Mouse (Mus musculus) forebrain, embryonic 13.5 days (tissue): ENCODE results near the gene Cnksr3. TPM values are rescaled to one million over a fixed set of nuclear protein-coding genes. Genes with fewer than 3 reads are reported as not detected.

ENCODE experiments used
- ATAC-seq: fragments of 200-750 bp; cut with Nextera tagmentation; 2 replicates; pipeline ENCODE4 v1.8.0; 2017
- H3K27ac ChIP-seq: fragments of 300-500 bp; sonication (generic); 2 replicates; pipeline ENCODE4 v1.5.1; 2015; ENCODE audit warnings: inconsistent platforms, mild to moderate bottlenecking, moderate library complexity
- H3K27me3 ChIP-seq: fragments of 300-500 bp; sonication (generic); 2 replicates; pipeline ENCODE4 v1.6.1; 2015; ENCODE audit warnings: mild to moderate bottlenecking, inconsistent platforms
- H3K36me3 ChIP-seq: fragments of 300-500 bp; sonication (generic); 2 replicates; pipeline ENCODE4 v1.6.1; 2015; ENCODE audit warnings: mild to moderate bottlenecking, inconsistent platforms; ENCODE audit not compliant: poor library complexity, severe bottlenecking
- H3K4me1 ChIP-seq: fragments of 300-500 bp; sonication (generic); 2 replicates; pipeline ENCODE4 v1.6.1; 2015; ENCODE audit warnings: inconsistent platforms
- H3K4me2 ChIP-seq: fragments of 300-500 bp; sonication (generic); 2 replicates; pipeline ENCODE4 v1.6.1; 2015; ENCODE audit warnings: inconsistent platforms, mild to moderate bottlenecking, moderate library complexity
- H3K4me3 ChIP-seq: fragments of 300-500 bp; sonication (generic); 2 replicates; pipeline ENCODE4 v1.5.1; 2015; ENCODE audit warnings: mild to moderate bottlenecking, inconsistent platforms
- H3K9ac ChIP-seq: fragments of 300-500 bp; sonication (generic); 2 replicates; pipeline ENCODE4 v1.6.1; 2015; ENCODE audit warnings: mild to moderate bottlenecking, inconsistent platforms
- H3K9me3 ChIP-seq: fragments of 300-500 bp; sonication (generic); replicated peaks from 2 replicates; pipeline ENCODE4 v1.6.1; 2016; ENCODE audit warnings: inconsistent platforms
- WGBS: fragments of 180-500 bp; shearing (Covaris S2); methylation state at CpG from one replicate; pipeline ENCODE4 v1.1.7; 2015; 5-methylcytosine and 5-hydroxymethylcytosine counted together
- polyA plus RNA-seq: library from polyadenylated mRNA; unstranded; fragments of >200 nt; fragmentation: Nextera tagmentation; extraction: Ambion mirVana; gene quantifications from 2 replicates; pipeline ENCODE4 v1.2.1, GENCODE M21; 2015

Gene Cnksr3
- polyA plus RNA-seq, 1 experiment from 2014 or later: 4.2 TPM

DNA sequence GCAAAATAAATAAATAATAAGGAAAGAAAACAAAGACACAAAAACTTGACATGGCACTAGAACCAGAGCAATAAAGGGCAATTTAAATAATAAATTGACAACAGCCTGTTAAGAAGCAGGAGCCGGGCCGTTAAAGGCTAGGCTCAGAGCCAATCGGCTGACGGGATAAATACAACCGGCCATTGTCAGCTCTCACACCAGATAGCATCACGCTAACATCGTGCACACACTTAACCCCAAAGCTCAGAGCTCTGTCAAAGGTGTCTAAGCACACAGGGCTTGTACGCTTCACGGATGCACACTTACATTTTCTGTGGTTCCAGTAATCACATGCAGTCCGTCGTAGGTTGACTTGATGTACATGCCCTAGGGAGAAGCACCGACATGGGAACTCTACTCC, 74.0 kb downstream of the Cnksr3 start:
- H3K36me3 ChIP-seq: peaks cover 7% of the 10 kb centered on the region; the same call in 1 of the 2 replicates
- no peaks in the 10 kb centered on the region for H3K9me3 ChIP-seq
- H3K4me1 ChIP-seq: no peaks in the 10 kb centered on the region
- 59% methylated on average over 12 of the region's 12 CpGs for WGBS
- H3K4me2 ChIP-seq: no peak overlapping the region
- ATAC-seq: 0 out of 2 replicates have a peak, but pooled peaks have one; percentile 36
- no peak overlapping the region for H3K27ac ChIP-seq
- no peak overlapping the region for H3K9ac ChIP-seq
- H3K27me3 ChIP-seq: no peaks in the 10 kb centered on the region
- H3K4me3 ChIP-seq: no peak overlapping the region

DNA sequence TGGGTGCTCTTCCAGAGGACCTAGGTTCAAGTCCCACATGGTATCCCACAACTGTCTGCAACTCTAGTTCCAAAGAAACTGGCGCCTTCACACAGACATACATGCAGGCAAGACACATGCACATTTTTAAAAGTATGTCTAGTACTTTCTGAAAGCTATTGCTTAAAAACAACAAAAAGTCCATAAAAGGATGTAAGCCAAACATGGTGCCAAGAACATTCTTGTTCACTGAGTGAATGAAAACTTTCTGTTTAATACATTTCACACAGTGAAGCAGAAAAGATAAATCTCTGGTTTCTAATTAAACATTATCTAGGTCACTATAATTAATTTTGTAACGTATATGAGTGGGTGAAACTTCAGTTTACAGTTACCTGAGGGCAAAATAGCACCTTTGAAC, 76.3 kb downstream of the Cnksr3 start:
- no peaks in the 10 kb centered on the region for H3K27me3 ChIP-seq
- H3K4me1 ChIP-seq: no peaks in the 10 kb centered on the region
- no peak overlapping the region for H3K4me2 ChIP-seq
- no peak overlapping the region for H3K9ac ChIP-seq
- peaks cover 7% of the 10 kb centered on the region; the same call in 1 of the 2 replicates for H3K36me3 ChIP-seq
- H3K27ac ChIP-seq: no peak overlapping the region
- ATAC-seq: no peak
- no peaks in the 10 kb centered on the region for H3K9me3 ChIP-seq
- WGBS: 83% methylated on average over 2 of the region's 2 CpGs
- H3K4me3 ChIP-seq: no peak overlapping the region

DNA sequence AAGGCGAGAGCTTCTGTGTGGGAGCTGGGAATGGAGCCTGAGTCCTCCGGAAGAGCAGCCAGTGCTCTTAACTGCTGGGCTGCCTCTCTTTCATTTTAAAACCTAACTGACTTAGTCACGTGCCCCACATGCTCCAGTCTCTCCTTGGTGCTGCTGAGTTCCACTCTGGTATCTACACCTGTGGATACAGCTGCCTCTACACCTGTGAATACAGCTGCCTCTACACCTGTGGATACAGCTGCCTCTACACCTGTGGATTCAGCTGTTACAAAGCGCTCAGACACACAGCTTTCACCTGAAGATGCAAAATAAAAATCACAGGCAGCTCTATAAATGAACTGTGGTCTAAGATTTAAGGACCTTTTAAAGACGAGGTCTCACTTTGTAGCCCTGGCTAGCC, 79.0 kb downstream of the Cnksr3 start:
- H3K36me3 ChIP-seq: peaks cover 7% of the 10 kb centered on the region; the same call in 1 of the 2 replicates
- ATAC-seq: no peak
- 91% methylated on average over 5 of the region's 5 CpGs for WGBS

DNA sequence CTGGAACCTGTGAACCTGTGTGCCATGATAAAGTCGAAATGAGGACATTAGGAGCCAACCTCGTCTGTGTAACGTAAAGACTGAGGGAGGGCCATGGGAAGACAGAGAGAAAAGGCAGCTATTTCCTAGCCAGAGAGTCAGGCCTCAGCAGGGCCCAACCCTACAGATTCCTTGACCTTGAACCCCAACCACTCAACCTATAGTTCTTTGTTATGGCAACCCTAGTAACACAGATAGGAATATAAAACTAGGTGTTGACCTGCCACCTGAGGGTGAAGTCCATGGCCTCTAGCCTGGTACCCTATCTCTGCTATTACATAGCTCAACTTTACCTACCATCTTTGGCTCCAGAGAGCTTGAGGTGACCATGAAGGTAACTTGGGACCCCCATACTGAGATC, 80.6 kb downstream of the Cnksr3 start:
- no peak for ATAC-seq
- H3K36me3 ChIP-seq: peaks cover 7% of the 10 kb centered on the region; the same call in 1 of the 2 replicates
- no peaks in the 10 kb centered on the region for H3K4me1 ChIP-seq
- H3K27me3 ChIP-seq: no peaks in the 10 kb centered on the region
- no peaks in the 10 kb centered on the region for H3K9me3 ChIP-seq
- H3K4me3 ChIP-seq: no peak overlapping the region
- H3K27ac ChIP-seq: no peak overlapping the region
- 95% methylated on average over 3 of the region's 3 CpGs for WGBS
- no peak overlapping the region for H3K9ac ChIP-seq
- no peak overlapping the region for H3K4me2 ChIP-seq

More for the DNA sequence above, 79.0 kb downstream of the Cnksr3 start:
- H3K9me3 ChIP-seq: no peaks in the 10 kb centered on the region
- H3K9ac ChIP-seq: no peak overlapping the region
- H3K27me3 ChIP-seq: no peaks in the 10 kb centered on the region
- H3K4me3 ChIP-seq: no peak overlapping the region
- no peak overlapping the region for H3K27ac ChIP-seq
- H3K4me1 ChIP-seq: no peaks in the 10 kb centered on the region
- no peak overlapping the region for H3K4me2 ChIP-seq

DNA sequence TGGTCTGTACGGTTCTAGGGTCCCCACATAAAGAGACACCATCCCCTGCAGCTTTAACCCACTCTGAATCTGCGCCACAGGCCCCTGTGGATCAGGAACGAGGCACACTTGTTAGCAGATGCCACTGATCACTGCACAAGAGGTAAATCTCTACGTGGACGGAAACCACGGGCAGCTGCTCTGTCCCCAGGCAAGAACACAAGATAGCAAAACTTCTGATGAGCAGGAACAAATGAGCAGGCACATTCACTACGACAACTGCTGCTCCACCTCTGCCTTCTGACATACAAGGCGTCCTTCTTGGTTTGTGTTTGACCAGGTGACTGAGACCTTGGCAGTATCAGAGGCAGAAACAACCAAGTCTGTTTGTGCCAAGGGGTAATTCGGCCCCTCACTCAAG, 84.2 kb downstream of the Cnksr3 start:
- H3K4me3 ChIP-seq: no peak overlapping the region
- H3K36me3 ChIP-seq: no peaks in the 10 kb centered on the region
- H3K4me1 ChIP-seq: no peaks in the 10 kb centered on the region
- no peaks in the 10 kb centered on the region for H3K27me3 ChIP-seq
- no peak overlapping the region for H3K4me2 ChIP-seq
- no peak overlapping the region for H3K9ac ChIP-seq
- H3K27ac ChIP-seq: no peak overlapping the region
- ATAC-seq: no peak
- H3K9me3 ChIP-seq: no peaks in the 10 kb centered on the region
- WGBS: 92% methylated on average over 9 of the region's 9 CpGs

DNA sequence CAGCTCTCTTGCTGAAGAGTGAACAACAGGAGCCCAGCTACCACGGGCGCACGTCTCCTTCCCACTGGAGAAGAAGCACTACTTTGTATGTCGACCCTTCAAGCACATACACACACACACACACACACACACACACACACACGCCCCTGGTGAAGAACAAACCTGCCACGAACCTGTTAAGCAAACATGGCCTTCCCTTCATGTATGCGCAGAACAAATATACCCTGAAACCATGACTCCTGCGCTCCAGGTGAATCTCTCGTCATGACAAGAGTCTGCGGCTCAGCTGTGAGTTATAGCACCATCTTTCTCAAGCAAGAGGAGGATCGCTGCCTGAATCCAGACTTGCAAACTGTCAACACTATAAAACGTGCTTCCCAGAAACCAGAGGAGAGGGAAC, 85.2 kb downstream of the Cnksr3 start:
- WGBS: 93% methylated on average over 12 of the region's 12 CpGs
- no peak for ATAC-seq

DNA sequence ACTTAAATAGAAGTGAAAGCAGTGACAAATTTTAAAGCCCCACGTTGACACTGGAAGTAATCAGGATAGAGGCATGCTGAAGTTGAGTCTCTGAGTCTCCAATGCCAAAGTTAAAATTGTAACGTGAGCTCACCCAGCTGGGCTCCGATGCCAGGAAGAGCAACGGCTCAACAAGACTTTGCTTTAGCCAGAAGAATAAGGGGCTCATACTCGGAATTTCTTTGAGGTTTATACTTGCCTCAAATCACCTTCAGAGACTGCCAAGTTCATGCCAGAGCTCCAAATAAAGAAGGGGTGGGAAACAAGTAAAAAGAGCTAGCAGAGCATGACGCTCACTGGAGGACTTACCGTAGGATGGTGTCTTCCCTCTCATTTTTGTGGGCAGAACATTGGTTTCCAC, 85.8 kb downstream of the Cnksr3 start:
- no peaks in the 10 kb centered on the region for H3K9me3 ChIP-seq
- H3K9ac ChIP-seq: no peak overlapping the region
- no peaks in the 10 kb centered on the region for H3K36me3 ChIP-seq
- H3K4me3 ChIP-seq: no peak overlapping the region
- ATAC-seq: no peak
- H3K27me3 ChIP-seq: no peaks in the 10 kb centered on the region
- no peak overlapping the region for H3K4me2 ChIP-seq
- WGBS: 80% methylated on average over 7 of the region's 7 CpGs
- no peak overlapping the region for H3K27ac ChIP-seq
- H3K4me1 ChIP-seq: no peaks in the 10 kb centered on the region

More for the DNA sequence above, 85.2 kb downstream of the Cnksr3 start:
- no peaks in the 10 kb centered on the region for H3K9me3 ChIP-seq
- no peak overlapping the region for H3K9ac ChIP-seq
- no peaks in the 10 kb centered on the region for H3K27me3 ChIP-seq
- no peaks in the 10 kb centered on the region for H3K4me1 ChIP-seq
- no peak overlapping the region for H3K4me2 ChIP-seq
- no peak overlapping the region for H3K4me3 ChIP-seq
- H3K36me3 ChIP-seq: no peaks in the 10 kb centered on the region
- no peak overlapping the region for H3K27ac ChIP-seq

DNA sequence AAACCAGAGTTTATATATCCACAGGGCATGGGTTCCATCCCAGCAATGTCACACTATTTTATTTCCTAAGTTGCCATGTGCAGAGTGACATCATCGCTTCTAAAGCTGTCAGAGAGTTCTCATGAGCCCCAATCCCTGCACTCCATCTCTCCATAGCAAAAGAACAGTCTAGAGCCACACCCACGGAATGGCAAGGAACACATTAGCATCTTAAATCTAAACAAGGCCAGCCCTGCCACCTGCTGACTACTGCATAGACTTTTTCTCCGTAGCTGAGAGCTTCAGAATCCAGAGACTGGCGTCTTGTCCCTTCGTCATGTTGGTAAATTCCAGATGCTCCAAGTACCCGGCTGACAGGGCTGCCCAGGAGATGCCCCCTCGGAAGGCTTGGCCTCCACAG, 87.0 kb downstream of the Cnksr3 start:
- H3K9me3 ChIP-seq: no peaks in the 10 kb centered on the region
- no peak overlapping the region for H3K9ac ChIP-seq
- ATAC-seq: peak; percentile 62; the same call in 1 of the 2 replicates
- H3K4me3 ChIP-seq: no peak overlapping the region
- 79% methylated on average over 7 of the region's 7 CpGs for WGBS
- no peak overlapping the region for H3K4me2 ChIP-seq
- no peak overlapping the region for H3K27ac ChIP-seq
- no peaks in the 10 kb centered on the region for H3K4me1 ChIP-seq
- peaks cover 6% of the 10 kb centered on the region; the same call in 1 of the 2 replicates for H3K36me3 ChIP-seq
- H3K27me3 ChIP-seq: no peaks in the 10 kb centered on the region

DNA sequence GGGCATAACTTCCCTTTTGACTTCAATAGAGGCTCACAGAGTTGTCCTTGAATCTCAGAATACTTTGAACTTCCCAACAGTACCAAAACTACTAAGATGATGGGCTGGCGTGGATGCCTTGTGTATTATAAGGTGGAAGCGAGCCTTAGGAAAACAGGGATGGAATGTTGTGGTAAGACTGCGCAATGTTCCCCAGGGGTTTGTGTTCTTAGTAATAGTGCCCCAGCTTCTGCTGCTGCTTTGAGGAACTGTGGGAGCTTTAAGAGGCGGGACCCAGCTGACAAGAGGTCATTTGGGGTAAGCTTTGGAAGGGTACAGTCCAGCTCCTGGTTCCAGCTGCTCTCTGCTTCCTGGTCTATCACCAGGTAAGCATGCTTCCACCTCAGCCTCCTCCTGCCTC, 89.7 kb downstream of the Cnksr3 start:
- Histone ChIP-seq H3K4me2 (no peak overlapping the region), H3K27me3 (no peaks in the 10 kb centered on the region), H3K4me1 (no peaks in the 10 kb centered on the region), H3K9ac (no peak overlapping the region), H3K9me3 (no peaks in the 10 kb centered on the region), H3K4me3 (no peak overlapping the region), H3K36me3 (peaks cover 10% of the 10 kb centered on the region; the same call in 1 of the 2 replicates), H3K27ac (no peak overlapping the region)
- WGBS: 87% methylated on average over 4 of the region's 4 CpGs
- no peak for ATAC-seq

DNA sequence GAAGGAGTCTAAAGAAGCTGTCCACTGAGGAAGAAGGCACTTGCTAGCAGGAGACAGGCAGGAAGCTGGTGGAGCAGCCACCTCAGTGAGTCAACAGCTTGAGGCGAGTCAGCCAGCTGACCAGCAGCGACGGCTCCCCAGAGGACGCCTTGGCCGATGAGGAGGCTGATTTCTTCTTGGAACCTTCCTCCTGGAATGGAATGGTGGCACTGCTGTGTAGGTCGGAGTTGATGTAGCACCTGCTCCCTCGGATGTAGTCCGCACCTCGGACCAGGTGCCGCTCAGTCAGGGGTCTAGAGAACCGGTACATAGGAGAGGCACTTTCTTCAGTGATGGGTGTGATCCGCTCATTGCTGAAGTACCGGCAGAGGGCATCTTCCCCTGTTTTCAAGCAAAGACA, 91.8 kb downstream of the Cnksr3 start:
- Histone ChIP-seq H3K27me3 (no peaks in the 10 kb centered on the region), H3K36me3 (peaks cover 10% of the 10 kb centered on the region; the same call in 1 of the 2 replicates), H3K9ac (no peak overlapping the region), H3K27ac (no peak overlapping the region), H3K4me1 (no peaks in the 10 kb centered on the region), H3K9me3 (no peaks in the 10 kb centered on the region), H3K4me3 (no peak overlapping the region), H3K4me2 (no peak overlapping the region)
- ATAC-seq: no peak
- WGBS: 93% methylated on average over 13 of the region's 13 CpGs

DNA sequence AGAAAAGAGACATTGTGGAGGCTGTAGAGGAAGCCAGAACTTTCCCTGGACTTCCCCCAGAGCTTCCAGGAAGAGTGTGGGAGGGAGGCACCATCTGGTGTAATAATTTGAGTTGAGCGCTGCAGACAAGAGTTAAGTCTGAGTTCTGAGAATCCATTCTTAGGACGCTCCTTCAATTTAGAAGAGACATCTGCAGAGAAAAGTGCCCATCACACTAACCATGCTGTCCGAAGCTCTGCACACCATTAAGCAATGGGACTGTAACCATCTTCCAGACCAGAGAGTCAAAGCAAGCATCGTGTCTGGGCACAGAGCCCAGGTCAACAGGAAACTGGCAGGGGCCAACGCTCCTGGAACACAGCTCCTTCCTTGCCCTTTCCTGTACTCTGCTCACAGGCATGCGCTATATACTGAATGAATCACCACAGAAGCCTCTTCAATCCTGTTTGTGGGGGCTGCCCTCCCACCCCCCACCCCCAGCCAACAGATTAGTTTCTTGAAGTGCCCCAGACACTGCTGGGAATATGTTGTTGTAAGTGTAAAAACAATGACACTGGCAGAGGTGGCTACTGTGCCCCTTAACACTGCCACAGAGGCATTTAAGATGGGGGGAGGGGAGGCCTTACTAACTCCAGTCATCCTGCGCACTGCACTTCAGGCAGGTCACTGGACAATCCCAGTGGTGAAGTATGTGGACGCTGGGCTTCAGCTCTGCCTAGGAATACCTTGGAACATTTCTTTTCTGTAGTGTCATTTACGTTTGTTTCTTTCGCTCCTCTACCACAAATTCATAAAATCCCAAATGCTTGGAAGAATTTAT, 93.6 kb downstream of the Cnksr3 start:
- no peak overlapping the region for H3K27ac ChIP-seq
- 90% methylated on average over 10 of the region's 10 CpGs for WGBS
- H3K36me3 ChIP-seq: peaks cover 10% of the 10 kb centered on the region; the same call in 1 of the 2 replicates
- H3K4me3 ChIP-seq: no peak overlapping the region
- no peaks in the 10 kb centered on the region for H3K9me3 ChIP-seq
- no peak overlapping the region for H3K9ac ChIP-seq
- no peak for ATAC-seq
- no peaks in the 10 kb centered on the region for H3K27me3 ChIP-seq
- H3K4me1 ChIP-seq: no peaks in the 10 kb centered on the region
- no peak overlapping the region for H3K4me2 ChIP-seq

DNA sequence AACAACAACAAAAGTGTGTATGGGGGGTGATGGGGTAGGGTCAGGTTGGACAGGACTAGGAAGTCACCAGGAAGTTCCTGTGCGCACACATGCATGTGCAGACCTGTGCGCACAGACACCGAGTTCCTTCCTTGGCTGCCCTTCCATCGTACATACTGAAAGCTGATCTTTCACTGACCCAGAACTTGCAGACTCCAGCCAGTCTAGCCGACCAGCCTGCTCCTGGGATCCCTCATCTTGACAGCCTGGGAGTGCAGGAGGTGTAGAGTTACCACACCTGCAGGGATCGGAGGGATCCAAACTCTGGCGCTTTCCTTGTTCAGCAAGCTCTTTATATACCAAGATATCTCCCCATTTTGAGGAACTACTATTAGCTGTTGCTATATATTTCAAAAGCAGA, 94.3 kb downstream of the Cnksr3 start:
- no peaks in the 10 kb centered on the region for H3K9me3 ChIP-seq
- no peak overlapping the region for H3K4me2 ChIP-seq
- no peak overlapping the region for H3K4me3 ChIP-seq
- 91% methylated on average over 7 of the region's 7 CpGs for WGBS
- H3K27ac ChIP-seq: no peak overlapping the region
- no peaks in the 10 kb centered on the region for H3K4me1 ChIP-seq
- no peaks in the 10 kb centered on the region for H3K27me3 ChIP-seq
- peaks cover 10% of the 10 kb centered on the region; the same call in 1 of the 2 replicates for H3K36me3 ChIP-seq
- H3K9ac ChIP-seq: no peak overlapping the region
- no peak for ATAC-seq
